Mouse (Mus musculus) heart, postnatal 4 days (tissue): ENCODE results near the gene Nceh1. TPM values are rescaled to one million over a fixed set of nuclear protein-coding genes. Genes with fewer than 3 reads are reported as not detected.
A peak's percentile ranks its signal among the peaks of the same experiment; 100 is the strongest.

Experiments used
- DNase-seq: peaks from one replicate; pipeline ENCODE4 v3.0.0; 2021
- total RNA-seq, 2 experiments: library from RNA; stranded (reverse); gene quantifications; 2 replicates each; pipeline ENCODE4 v1.2.3; 2021

The Nceh1 gene
- total RNA-seq, 2 experiments from 2014 or later, result 111 to 114 TPM

GRCm38 (mm10) chr3:27191856-27192255, 9.1 kb downstream of the Nceh1 start:
- DNase-seq, result peak; percentile 36

- DNase-seq, result peak; percentile 67
These were observed 11.1 kb downstream of the Nceh1 start for GRCm38 (mm10) chr3:27193844-27194317.

GRCm38 (mm10) chr3:27195153-27195552, 12.4 kb downstream of the Nceh1 start:
- no peak for DNase-seq

- DNase-seq, result no peak
These were observed 12.9 kb downstream of the Nceh1 start for GRCm38 (mm10) chr3:27195573-27196227.

GRCm38 (mm10) chr3:27196529-27196928, 13.8 kb downstream of the Nceh1 start:
- no peak for DNase-seq

GRCm38 (mm10) chr3:27197816-27198215, 15.1 kb downstream of the Nceh1 start:
- no peak for DNase-seq

GRCm38 (mm10) chr3:27199120-27199519, 16.4 kb downstream of the Nceh1 start:
- DNase-seq, result no peak

GRCm38 (mm10) chr3:27201728-27202411, 19.1 kb downstream of the Nceh1 start:
- DNase-seq, result no peak

GRCm38 (mm10) chr3:27205068-27205467, 22.3 kb downstream of the Nceh1 start:
- DNase-seq, result peak; percentile 32

GRCm38 (mm10) chr3:27205514-27206220, 22.9 kb downstream of the Nceh1 start:
- no peak for DNase-seq

- no peak for DNase-seq
These were observed 23.4 kb downstream of the Nceh1 start for GRCm38 (mm10) chr3:27206221-27206560.

GRCm38 (mm10) chr3:27206577-27206976, 23.8 kb downstream of the Nceh1 start:
- DNase-seq, result no peak

GRCm38 (mm10) chr3:27209707-27210106, 26.9 kb downstream of the Nceh1 start:
- no peak for DNase-seq

- no peak for DNase-seq
These were observed 27.5 kb downstream of the Nceh1 start for GRCm38 (mm10) chr3:27210271-27210670.

- DNase-seq, result no peak
These were observed 31.5 kb downstream of the Nceh1 start for GRCm38 (mm10) chr3:27214016-27214816.

- DNase-seq, result no peak
These were observed 34.6 kb downstream of the Nceh1 start for GRCm38 (mm10) chr3:27217331-27217730.

- DNase-seq, result no peak
These were observed 35.8 kb downstream of the Nceh1 start for GRCm38 (mm10) chr3:27218604-27219003.

GRCm38 (mm10) chr3:27222052-27222451, 39.3 kb downstream of the Nceh1 start:
- DNase-seq, result no peak

GRCm38 (mm10) chr3:27222488-27222887, 39.7 kb downstream of the Nceh1 start:
- no peak for DNase-seq

- DNase-seq, result no peak
These were observed 45.1 kb downstream of the Nceh1 start for GRCm38 (mm10) chr3:27227629-27228453.

- DNase-seq, result peak; percentile 28
These were observed 46.0 kb downstream of the Nceh1 start for GRCm38 (mm10) chr3:27228530-27229309.
